Mouse (Mus musculus) forebrain, embryonic 10.5 days (tissue): ENCODE data around the gene Flt3. TPM values are rescaled to one million over a fixed set of nuclear protein-coding genes. Genes with fewer than 3 reads are reported as not detected.

Source experiments
- microRNA-seq: library from miRNA; unstranded; fragments of <30 nt; microRNA quantifications from one replicate; pipeline ENCODE4, GENCODE M21; 2017
- polyA plus RNA-seq: library from polyadenylated mRNA; unstranded; fragments of >200 nt; fragmentation: Nextera tagmentation; extraction: Ambion mirVana; gene quantifications from 2 replicates; pipeline ENCODE4 v1.2.1, GENCODE M21; 2016

The Flt3 gene
- polyA plus RNA-seq, 1 experiment from 2014 or later: not detected

Small RNA genes lying within 50 kb of the gene (microRNA-seq; reads per million reads assigned to microRNA genes)
- gene Mir7k: not detected

Other genes starting within 250 kb of the Flt3 start
- 2.4 and 3.0 TPM in 2 replicates for gene Gsx1, start 211.8 kb downstream of the Flt3 start, polyA plus RNA-seq
- not detected in 2 replicates for gene Pdx1, start 130.5 kb downstream of the Flt3 start, polyA plus RNA-seq
- gene Cdx2, start 93.2 kb downstream of the Flt3 start, polyA plus RNA-seq: not detected in 2 replicates
- not detected in 2 replicates for gene Urad, start 78.0 kb downstream of the Flt3 start, polyA plus RNA-seq
- gene Pan3, start 29.7 kb upstream of the Flt3 start, polyA plus RNA-seq: 49.9 and 55.4 TPM in 2 replicates